Mouse (Mus musculus) neural tube, embryonic 13.5 days (tissue): ENCODE data around the gene Plekhh3. TPM values are rescaled to one million over a fixed set of nuclear protein-coding genes. Genes with fewer than 3 reads are reported as not detected.

Source experiments
- ATAC-seq: fragments of 200-750 bp; cut with Nextera tagmentation; 2 replicates; pipeline ENCODE4 v1.8.0; 2017; ENCODE audit warnings: low read depth, mild to moderate bottlenecking, moderate TSS enrichment, moderate library complexity
- H3K27ac ChIP-seq: fragments of 300-500 bp; sonication (generic); replicated peaks from 2 replicates; pipeline ENCODE4 v1.5.1; 2015; ENCODE audit warnings: moderate library complexity, mild to moderate bottlenecking, inconsistent platforms
- H3K27me3 ChIP-seq: fragments of 300-500 bp; sonication (generic); 2 replicates; pipeline ENCODE4 v1.6.1; 2015; ENCODE audit warnings: mild to moderate bottlenecking, inconsistent platforms
- H3K36me3 ChIP-seq: fragments of 300-500 bp; sonication (generic); 2 replicates; pipeline ENCODE4 v1.6.1; 2015; ENCODE audit warnings: mild to moderate bottlenecking, inconsistent platforms
- H3K4me1 ChIP-seq: fragments of 300-500 bp; sonication (generic); replicated peaks from 2 replicates; pipeline ENCODE4 v1.6.1; 2015; ENCODE audit warnings: inconsistent platforms
- H3K4me2 ChIP-seq: fragments of 300-500 bp; sonication (generic); 2 replicates; pipeline ENCODE4 v1.6.1; 2015; ENCODE audit warnings: inconsistent platforms, mild to moderate bottlenecking, moderate library complexity
- H3K4me3 ChIP-seq: fragments of 300-500 bp; sonication (generic); 2 replicates; pipeline ENCODE4 v1.5.1; 2015; ENCODE audit warnings: mild to moderate bottlenecking, inconsistent platforms
- H3K9ac ChIP-seq: fragments of 300-500 bp; sonication (generic); 2 replicates; pipeline ENCODE4 v1.6.1; 2015; ENCODE audit warnings: moderate library complexity, mild to moderate bottlenecking, inconsistent platforms
- H3K9me3 ChIP-seq: fragments of 300-500 bp; sonication (generic); 2 replicates; pipeline ENCODE4 v1.6.1; 2016; ENCODE audit warnings: inconsistent platforms
- WGBS: fragments of 180-500 bp; shearing (Covaris S2); methylation state at CpG from one replicate; pipeline ENCODE4 v1.1.7; 2015; 5-methylcytosine and 5-hydroxymethylcytosine counted together
- polyA plus RNA-seq: library from polyadenylated mRNA; unstranded; fragments of >200 nt; fragmentation: Nextera tagmentation; extraction: Ambion mirVana; gene quantifications from 2 replicates; pipeline ENCODE4 v1.2.1, GENCODE M21; 2015

The Plekhh3 gene
- polyA plus RNA-seq, 1 experiment from 2014 or later, result 13.0 TPM

DNA sequence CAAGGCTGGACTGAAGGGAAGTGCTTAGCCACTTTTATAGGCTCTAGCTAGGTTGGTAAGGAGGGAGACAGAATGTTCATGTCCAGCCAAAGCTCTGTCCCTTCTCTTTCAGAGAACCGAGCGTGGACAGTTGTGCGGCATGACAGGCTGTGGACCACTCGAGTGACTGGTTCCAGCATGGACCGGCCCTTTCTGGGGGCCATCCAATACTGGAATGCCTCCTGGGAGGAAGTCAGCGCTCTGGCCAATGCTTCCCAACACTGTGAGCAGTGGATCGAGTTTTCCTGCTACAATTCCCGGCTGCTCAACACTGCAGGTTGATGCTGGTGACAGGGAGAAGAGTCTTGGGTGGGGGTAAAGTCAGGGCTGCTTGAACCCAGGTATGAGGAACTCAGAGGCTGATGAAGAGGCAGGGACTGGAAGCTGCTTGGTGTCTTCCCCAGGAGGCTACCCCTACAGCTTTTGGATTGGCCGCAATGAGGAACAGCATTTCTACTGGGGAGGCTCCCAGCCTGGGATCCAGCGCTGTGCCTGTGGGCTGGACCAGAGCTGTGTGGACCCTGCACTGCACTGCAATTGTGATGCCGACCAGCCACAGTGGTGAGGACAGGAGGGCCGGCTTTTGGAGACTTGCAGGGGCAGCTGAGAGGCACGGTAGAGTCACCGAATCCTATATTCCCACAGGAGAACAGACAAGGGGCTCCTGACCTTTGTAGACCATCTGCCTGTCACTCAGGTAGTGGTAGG is 11.8 kb upstream of the Plekhh3 start:
- H3K9ac ChIP-seq, result 0 out of 2 replicates have a peak overlapping the region, but pooled peaks have one; percentile 45
- H3K27me3 ChIP-seq, result peaks cover 27% of the 10 kb centered on the region
- H3K4me3 ChIP-seq, result no peak overlapping the region
- 76% methylated on average over 14 of the region's 14 CpGs for WGBS
- no peak overlapping the region for H3K27ac ChIP-seq
- peaks cover 10% of the 10 kb centered on the region for H3K36me3 ChIP-seq
- ATAC-seq, result no peak
- H3K4me1 ChIP-seq, result peaks cover 6% of the 10 kb centered on the region; the same call in 1 of the 2 replicates
- no peaks in the 10 kb centered on the region for H3K9me3 ChIP-seq
- H3K4me2 ChIP-seq, result no peak overlapping the region

DNA sequence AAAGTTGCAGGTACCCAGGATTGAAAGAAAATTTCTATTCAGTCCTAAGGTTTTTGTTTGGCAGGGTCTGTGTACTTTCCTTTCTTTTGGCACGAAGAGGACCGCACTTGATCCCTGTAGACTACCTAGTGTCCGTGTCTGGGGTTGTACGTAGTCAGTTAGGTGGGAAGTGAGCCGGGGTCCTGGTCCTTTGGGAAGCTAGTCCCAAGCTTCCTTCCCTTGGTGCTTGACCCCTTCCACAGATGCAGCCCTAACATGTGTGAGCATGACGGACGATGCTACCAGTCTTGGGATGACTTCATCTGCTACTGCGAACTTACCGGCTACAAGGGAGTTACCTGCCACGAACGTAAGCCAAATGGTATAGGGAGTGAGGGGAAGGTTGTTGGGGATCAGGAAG is 10.8 kb upstream of the Plekhh3 start:
- Histone ChIP-seq H3K4me2 (no peak overlapping the region), H3K4me1 (peaks cover 16% of the 10 kb centered on the region), H3K27ac (no peak overlapping the region), H3K27me3 (peaks cover 37% of the 10 kb centered on the region), H3K4me3 (no peak overlapping the region), H3K36me3 (peaks cover 8% of the 10 kb centered on the region), H3K9me3 (no peaks in the 10 kb centered on the region), H3K9ac (no peak overlapping the region)
- WGBS, result 91% methylated on average over 11 of the region's 11 CpGs
- no peak for ATAC-seq

DNA sequence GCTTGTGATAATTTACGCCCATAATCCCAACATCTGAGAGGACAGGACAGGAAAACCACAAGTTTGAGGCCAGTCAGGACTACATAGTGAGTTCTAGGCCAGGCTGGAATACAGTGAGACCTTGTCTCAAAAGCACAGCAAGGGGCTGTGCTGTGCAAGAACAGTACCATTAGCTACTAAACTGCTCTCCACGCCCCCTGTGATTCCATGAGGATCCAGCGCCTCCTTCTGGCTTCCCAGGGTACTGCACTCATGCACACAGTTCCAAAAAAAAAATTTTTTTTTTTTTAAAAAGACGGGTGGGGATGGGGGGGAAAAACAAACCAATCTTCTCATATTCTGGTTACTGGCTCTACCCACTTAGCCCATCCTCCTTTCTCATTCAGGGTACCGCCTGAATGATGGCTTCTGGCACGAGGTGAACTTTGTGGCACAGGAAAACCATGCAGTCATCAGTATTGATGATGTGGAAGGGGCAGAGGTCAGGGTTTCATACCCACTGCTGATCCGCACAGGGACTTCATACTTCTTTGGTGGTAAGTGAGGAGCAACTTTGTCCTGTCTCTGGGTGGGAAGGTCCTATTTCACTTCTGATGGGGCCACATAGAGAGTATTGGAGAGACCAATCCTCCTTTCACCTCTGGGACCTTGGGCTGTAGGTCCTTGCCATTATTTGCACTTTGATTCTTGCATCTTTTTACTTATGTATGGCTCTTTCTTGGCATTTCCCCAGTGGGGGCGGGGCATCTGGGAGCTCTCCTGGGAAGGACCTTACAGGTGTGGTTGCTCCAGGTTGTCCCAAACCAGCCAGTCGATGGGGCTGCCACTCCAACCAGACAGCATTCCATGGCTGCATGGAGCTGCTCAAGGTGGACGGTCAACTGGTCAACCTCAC is 9.9 kb upstream of the Plekhh3 start:
- Histone ChIP-seq H3K4me1 (peaks cover 25% of the 10 kb centered on the region), H3K36me3 (no peaks in the 10 kb centered on the region; the same call in 1 of the 2 replicates), H3K4me3 (no peak overlapping the region), H3K9me3 (no peaks in the 10 kb centered on the region), H3K4me2 (no peak overlapping the region), H3K9ac (no peak overlapping the region), H3K27ac (no peak overlapping the region), H3K27me3 (peaks cover 44% of the 10 kb centered on the region)
- WGBS, result 42% methylated on average over 10 of the region's 10 CpGs
- ATAC-seq, result no peak

DNA sequence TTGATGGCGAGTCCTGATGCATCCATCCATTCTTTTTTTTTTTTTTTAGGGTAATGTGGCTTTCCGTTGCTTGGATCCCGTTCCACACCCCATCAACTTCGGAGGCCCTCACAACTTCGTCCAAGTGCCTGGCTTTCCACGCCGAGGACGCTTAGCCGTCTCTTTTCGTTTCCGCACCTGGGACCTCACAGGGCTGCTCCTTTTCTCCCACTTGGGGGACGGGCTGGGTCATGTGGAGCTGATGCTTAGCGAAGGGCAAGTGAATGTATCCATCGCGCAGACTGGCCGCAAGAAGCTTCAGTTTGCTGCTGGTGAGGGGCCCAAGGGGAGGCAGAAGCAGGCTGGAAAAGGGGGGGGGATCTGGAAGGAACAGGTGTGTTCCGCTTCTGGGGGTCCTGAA is 9.1 kb upstream of the Plekhh3 start:
- no peaks in the 10 kb centered on the region for H3K9me3 ChIP-seq
- no peak overlapping the region for H3K4me3 ChIP-seq
- H3K4me2 ChIP-seq, result no peak overlapping the region
- ATAC-seq, result no peak
- 67% methylated on average over 17 of the region's 17 CpGs for WGBS
- H3K9ac ChIP-seq, result no peak overlapping the region
- peaks cover 31% of the 10 kb centered on the region for H3K4me1 ChIP-seq
- H3K27me3 ChIP-seq, result peaks cover 50% of the 10 kb centered on the region
- H3K27ac ChIP-seq, result no peak overlapping the region
- H3K36me3 ChIP-seq, result no peaks in the 10 kb centered on the region

DNA sequence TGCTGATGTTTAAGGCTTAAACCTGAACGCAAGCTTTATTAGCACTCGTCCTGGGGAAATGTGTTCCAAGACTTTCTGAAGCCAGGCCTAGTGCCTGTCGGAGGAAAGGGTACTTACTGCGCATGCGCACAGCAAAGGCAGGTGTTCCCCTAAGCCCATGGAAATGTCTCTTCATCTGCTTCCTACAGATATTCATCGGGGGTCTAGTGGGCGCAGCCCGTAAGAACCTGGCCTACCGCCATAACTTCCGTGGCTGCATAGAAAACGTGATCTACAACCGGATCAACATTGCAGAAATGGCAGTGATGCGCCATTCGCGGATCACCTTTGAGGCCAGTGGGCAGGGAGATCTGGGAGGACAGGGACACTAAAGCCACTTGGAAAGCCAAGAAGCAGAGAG is 8.2 kb upstream of the Plekhh3 start:
- peaks cover 59% of the 10 kb centered on the region for H3K27me3 ChIP-seq

DNA sequence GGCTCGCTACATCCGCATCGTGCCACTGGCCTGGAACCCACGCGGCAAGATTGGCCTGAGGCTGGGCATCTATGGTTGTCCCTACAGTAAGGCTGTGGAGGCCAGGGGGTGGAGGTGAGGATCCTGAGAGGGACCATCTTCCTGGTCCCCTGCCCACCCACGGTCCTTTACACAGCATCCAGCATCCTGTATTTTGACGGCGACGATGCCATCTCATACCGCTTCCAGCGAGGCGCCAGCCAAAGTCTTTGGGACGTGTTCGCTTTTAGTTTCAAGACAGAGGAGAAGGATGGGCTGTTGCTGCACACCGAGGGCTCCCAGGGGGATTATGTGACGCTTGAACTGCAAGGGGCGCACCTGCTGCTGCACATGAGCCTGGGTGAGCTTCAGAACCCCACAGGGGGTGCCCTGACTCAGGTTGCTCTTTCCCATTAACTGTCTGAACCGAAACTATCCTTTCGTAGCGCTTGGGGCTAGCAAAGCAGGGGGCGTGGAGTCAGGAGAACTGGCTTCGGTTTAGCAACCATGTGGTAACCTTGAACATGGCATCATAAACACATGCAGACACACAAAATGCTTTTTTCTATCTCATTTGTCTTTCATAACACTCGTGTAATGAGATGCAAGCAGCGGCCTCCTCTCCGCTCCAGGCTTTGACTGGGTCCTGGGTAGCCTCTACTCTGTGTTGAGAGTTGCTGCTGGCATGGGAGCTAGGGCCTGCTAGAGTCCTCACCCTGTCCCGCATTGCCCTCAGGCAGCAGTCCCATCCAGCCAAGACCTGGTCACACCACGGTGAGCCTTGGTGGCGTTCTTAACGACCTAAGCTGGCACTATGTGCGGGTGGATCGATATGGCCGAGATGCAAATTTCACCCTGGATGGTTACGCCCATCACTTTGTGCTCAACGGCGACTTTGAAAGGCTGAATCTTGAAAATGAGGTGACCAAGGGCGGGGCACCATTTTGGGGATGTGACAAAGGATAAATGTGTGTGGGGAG is 7.2 kb upstream of the Plekhh3 start:
- Histone ChIP-seq H3K4me1 (peaks cover 50% of the 10 kb centered on the region), H3K4me2 (peak overlapping the region; percentile 66)

More for the DNA sequence above, 8.2 kb upstream of the Plekhh3 start:
- Histone ChIP-seq H3K36me3 (no peaks in the 10 kb centered on the region), H3K4me1 (peaks cover 41% of the 10 kb centered on the region), H3K9me3 (no peaks in the 10 kb centered on the region), H3K4me2 (no peak overlapping the region), H3K9ac (no peak overlapping the region), H3K4me3 (no peak overlapping the region), H3K27ac (no peak overlapping the region)
- 80% methylated on average over 15 of the region's 15 CpGs for WGBS
- no peak for ATAC-seq

DNA sequence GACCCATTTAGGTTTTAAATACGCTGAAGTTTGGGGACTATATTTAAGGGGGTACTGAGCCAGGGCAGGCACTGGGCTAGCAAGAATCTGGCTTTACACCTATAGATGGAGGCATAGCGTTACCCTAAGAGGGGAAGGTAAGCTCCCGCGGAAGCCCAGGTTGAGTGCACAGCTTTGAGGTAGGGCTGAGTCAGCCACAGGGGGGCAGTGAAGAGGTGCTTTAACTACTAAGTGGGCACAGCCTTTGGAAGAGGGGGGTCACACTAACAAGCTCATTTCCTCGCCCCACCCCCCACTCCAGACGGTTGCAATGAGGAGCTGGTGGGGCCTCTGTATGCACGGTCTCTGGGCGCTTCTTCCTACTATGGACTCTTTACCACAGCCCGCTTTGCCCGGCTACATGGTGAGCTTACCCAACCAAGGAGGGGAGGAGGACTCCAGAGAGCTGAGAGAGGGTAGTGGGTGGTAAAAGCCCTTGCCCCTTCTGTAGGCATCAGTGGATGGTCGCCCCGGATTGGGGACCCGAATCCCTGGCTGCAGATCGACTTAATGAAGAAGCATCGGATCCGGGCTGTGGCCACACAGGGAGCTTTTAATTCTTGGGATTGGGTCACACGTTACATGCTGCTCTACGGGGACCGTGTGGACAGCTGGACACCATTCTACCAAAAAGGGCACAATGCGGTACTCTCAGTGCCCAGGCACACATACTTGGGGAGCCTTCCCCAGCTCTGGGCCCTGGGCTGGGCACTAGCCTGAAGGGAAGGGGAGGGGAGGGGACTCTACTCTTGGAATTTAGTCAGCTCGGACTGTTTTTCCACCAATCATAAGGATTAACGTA is 6.0 kb upstream of the Plekhh3 start:
- Histone ChIP-seq H3K4me1 (peaks cover 62% of the 10 kb centered on the region), H3K9me3 (no peaks in the 10 kb centered on the region), H3K27me3 (peaks cover 58% of the 10 kb centered on the region), H3K4me2 (peak overlapping the region; percentile 66), H3K9ac (peak overlapping the region; percentile 76), H3K4me3 (peak overlapping the region; percentile 39), H3K36me3 (no peaks in the 10 kb centered on the region), H3K27ac (no peak overlapping the region)
- no peak for ATAC-seq
- 29% methylated on average over 22 of the region's 22 CpGs for WGBS

More for the DNA sequence above, 7.2 kb upstream of the Plekhh3 start:
- Histone ChIP-seq H3K27ac (no peak overlapping the region), H3K27me3 (peaks cover 61% of the 10 kb centered on the region), H3K9ac (no peak overlapping the region), H3K4me3 (peak overlapping the region; percentile 39; the same call in 1 of the 2 replicates), H3K36me3 (no peaks in the 10 kb centered on the region), H3K9me3 (no peaks in the 10 kb centered on the region)
- no peak for ATAC-seq
- 51% methylated on average over 36 of the region's 36 CpGs for WGBS

DNA sequence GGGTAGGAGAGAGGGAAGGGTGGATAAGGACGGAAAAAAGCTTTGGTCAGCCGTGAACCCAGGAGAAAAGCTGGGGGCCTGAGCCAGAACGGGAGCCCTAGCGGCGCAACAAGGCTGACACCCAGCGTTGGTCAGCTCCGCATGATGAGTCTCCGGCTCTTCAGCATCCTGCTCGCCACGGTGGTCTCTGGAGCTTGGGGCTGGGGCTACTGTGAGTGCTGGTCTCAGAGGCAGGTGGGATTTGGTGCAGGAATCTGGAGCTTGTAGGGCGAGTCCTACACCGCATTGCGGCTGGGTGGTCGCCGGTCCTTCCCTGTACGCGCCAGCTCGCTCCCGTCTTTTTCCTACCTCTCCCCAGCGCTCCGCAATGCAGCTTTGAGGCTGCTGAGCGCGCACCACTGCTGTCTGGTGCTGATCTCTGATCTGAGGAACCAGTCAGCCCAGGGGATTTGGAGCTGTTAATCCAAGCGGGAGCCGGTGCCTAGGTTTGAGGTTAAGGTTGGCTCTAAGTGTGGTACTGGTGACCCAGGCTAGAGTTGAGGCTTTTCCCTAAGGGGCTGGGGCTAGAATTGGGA is 5.1 kb upstream of the Plekhh3 start:
- H3K4me2 ChIP-seq, result peak overlapping the region; percentile 66
- H3K4me3 ChIP-seq, result peak overlapping the region; percentile 39
- no peaks in the 10 kb centered on the region for H3K36me3 ChIP-seq
- peaks cover 69% of the 10 kb centered on the region for H3K4me1 ChIP-seq
- H3K27me3 ChIP-seq, result peaks cover 57% of the 10 kb centered on the region
- H3K9ac ChIP-seq, result peak overlapping the region; percentile 76
- no peaks in the 10 kb centered on the region for H3K9me3 ChIP-seq
- peak; percentile 1; the same call in 1 of the 2 replicates for ATAC-seq
- peak overlapping the region; percentile 70 for H3K27ac ChIP-seq
- under 1% methylated on average over 25 of the region's 25 CpGs for WGBS

DNA sequence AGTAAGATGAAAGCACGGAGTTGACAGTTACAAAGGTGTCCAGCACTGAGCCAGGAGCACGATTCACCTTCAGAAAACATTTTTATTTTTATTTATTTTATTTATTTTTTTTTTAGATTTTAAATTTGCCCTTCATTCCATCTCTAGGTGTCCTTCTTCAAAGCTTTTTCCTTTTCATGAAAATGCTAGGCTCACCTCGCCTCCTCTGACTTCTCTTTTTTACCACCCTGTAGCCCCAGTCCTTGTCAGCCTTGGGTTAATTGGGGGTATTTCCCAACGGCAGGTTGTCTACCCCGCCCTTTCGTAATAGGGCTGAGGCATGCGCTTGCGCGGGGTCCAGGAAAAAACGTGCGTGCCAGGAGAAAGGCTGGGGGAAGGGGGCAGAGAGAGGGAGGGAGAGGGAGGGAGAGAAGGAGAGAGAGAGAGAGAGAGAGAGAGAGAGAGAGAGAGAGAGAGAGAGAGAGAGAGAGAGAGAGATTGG is 4.5 kb upstream of the Plekhh3 start:
- H3K4me1 ChIP-seq, result peaks cover 71% of the 10 kb centered on the region
- ATAC-seq, result no peak
- H3K4me3 ChIP-seq, result peak overlapping the region; percentile 39
- WGBS, result 8% methylated on average over 11 of the region's 11 CpGs
- H3K27me3 ChIP-seq, result peaks cover 57% of the 10 kb centered on the region
- H3K36me3 ChIP-seq, result no peaks in the 10 kb centered on the region
- H3K4me2 ChIP-seq, result peak overlapping the region; percentile 66
- peak overlapping the region; percentile 76 for H3K9ac ChIP-seq
- H3K9me3 ChIP-seq, result no peaks in the 10 kb centered on the region
- H3K27ac ChIP-seq, result peak overlapping the region; percentile 75; the same call in 1 of the 2 replicates

DNA sequence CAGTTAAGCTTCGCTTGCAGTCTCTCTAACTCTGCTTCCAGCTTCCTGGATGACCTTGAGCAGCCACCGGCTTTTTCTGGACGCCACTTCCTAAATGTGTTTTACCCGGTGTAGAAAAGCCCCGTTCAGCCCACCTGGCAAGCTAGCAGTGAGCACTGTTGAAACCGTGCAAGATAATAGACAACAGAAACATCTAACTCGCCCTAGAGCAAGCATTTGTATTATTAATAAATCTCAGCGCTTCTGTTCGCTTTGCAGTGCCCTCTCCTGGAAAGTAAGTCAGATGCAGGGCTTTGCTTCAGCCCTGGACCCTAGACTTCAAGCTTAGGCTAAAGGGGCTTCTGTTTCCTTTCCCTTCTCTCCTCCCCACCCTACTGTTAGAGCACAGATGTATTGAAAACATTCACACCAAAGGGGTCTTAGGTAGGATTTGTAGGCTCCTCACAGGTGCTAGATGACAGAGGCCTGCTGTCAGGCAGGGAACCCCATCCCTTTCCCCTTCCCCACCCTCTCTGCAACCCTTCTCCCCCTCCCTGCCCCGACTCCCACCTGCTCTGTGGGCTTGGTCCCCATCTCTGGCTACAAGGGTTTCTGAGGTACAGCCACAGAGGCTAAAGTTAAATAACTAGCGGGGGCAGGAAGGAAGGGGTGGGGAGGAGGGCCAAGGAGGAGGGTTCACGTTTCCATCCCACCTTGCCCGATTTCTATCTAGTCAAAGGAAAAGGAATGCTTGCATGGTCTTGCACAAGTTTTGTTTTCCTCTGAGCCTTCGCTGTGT is 3.9 kb upstream of the Plekhh3 start, which contains the start of gene Ccr10:
Gene Ccr10, minus strand, starts transcription at position 593 of the 778 bp plus-strand sequence.
- no peaks in the 10 kb centered on the region for H3K9me3 ChIP-seq
- H3K4me3 ChIP-seq, result peak within 1 kb of the TSS; percentile 39
- peak within 1 kb of the TSS; percentile 66 for H3K4me2 ChIP-seq
- 21% methylated on average over 14 of the region's 14 CpGs for WGBS
- H3K4me1 ChIP-seq, result peaks cover 77% of the 10 kb centered on the region
- H3K36me3 ChIP-seq, result no peaks in the 10 kb centered on the region
- ATAC-seq, result no peak
- H3K9ac ChIP-seq, result peak within 1 kb of the TSS; percentile 76
- H3K27me3 ChIP-seq, result peaks cover 58% of the 10 kb centered on the region
- H3K27ac ChIP-seq, result peak within 1 kb of the TSS; percentile 75
